Mouse (Mus musculus) liver, embryonic 11.5 days (tissue): ENCODE measurements around the gene Ap1m2. TPM values are rescaled to one million over a fixed set of nuclear protein-coding genes. Genes with fewer than 3 reads are reported as not detected.

Source experiments
- ATAC-seq: fragments of 200-750 bp; cut with Nextera tagmentation; replicated peaks from 2 replicates; pipeline ENCODE4 v1.8.0; 2017; ENCODE audit warnings: moderate number of reproducible peaks, mild to moderate bottlenecking, moderate TSS enrichment, moderate library complexity; ENCODE audit not compliant: low FRiP score
- DNase-seq: peaks from one replicate; pipeline ENCODE4 v3.0.0-alpha.2; 2017; ENCODE audit warnings: low spot score
- H3K27ac ChIP-seq: fragments of 300-500 bp; sonication (generic); 2 replicates; pipeline ENCODE4 v1.5.1; 2014; ENCODE audit warnings: mild to moderate bottlenecking, low read depth, low read length, control low read depth
- H3K27me3 ChIP-seq: fragments of 300-500 bp; sonication (generic); replicated peaks from 2 replicates; pipeline ENCODE4 v1.6.1; 2014; ENCODE audit warnings: low read length, mixed read lengths; ENCODE audit not compliant: control insufficient read depth, insufficient read depth
- H3K36me3 ChIP-seq: fragments of 300-500 bp; sonication (generic); 2 replicates; pipeline ENCODE4 v1.6.1; 2014; ENCODE audit warnings: mild to moderate bottlenecking, low read length, moderate library complexity, mixed read lengths; ENCODE audit not compliant: control insufficient read depth, insufficient read depth
- H3K4me1 ChIP-seq: fragments of 300-500 bp; sonication (generic); replicated peaks from 2 replicates; pipeline ENCODE4 v1.6.1; 2014; ENCODE audit warnings: low read length, mixed read lengths; ENCODE audit not compliant: control insufficient read depth, insufficient read depth
- H3K4me2 ChIP-seq: fragments of 300-500 bp; sonication (generic); 2 replicates; pipeline ENCODE4 v1.6.1; 2014; ENCODE audit warnings: mild to moderate bottlenecking, control low read depth, moderate library complexity
- H3K4me3 ChIP-seq: fragments of 300-500 bp; sonication (generic); 2 replicates; pipeline ENCODE4 v1.5.1; 2014; ENCODE audit warnings: low read depth, low read length, control low read depth
- H3K9ac ChIP-seq: fragments of 300-500 bp; sonication (generic); 2 replicates; pipeline ENCODE4 v1.6.1; 2014; ENCODE audit warnings: low read depth, low read length, control low read depth
- H3K9me3 ChIP-seq: fragments of 300-500 bp; sonication (generic); 2 replicates; pipeline ENCODE4 v1.6.1; 2016; ENCODE audit warnings: low read length, inconsistent platforms, mixed read lengths; ENCODE audit not compliant: control insufficient read depth
- WGBS: fragments of 180-500 bp; shearing (Covaris S2); extraction: QIAGEN DNeasy Blood & Tissue Kit; methylation state at CpG from one replicate; pipeline ENCODE4 v1.1.7; 2014; 5-methylcytosine and 5-hydroxymethylcytosine counted together
- polyA plus RNA-seq: library from polyadenylated mRNA; unstranded; fragments of >200 nt; fragmentation: Nextera tagmentation; extraction: Ambion mirVana; gene quantifications from 2 replicates; pipeline ENCODE4 v1.2.1, GENCODE M21; 2014

Gene Ap1m2
- polyA plus RNA-seq, 1 experiment from 2014 or later = 1.6 TPM

GRCm38 (mm10) chr9:21346627-21347365, 34.7 kb upstream of the Ap1m2 start:
- no peaks in the 10 kb centered on the region for H3K4me1 ChIP-seq
- no peaks in the 10 kb centered on the region for H3K27me3 ChIP-seq
- H3K9me3 ChIP-seq = no peaks in the 10 kb centered on the region
- no peak overlapping the region for H3K4me3 ChIP-seq
- DNase-seq = no peak
- H3K9ac ChIP-seq = no peak overlapping the region
- H3K36me3 ChIP-seq = peaks cover 28% of the 10 kb centered on the region
- WGBS = 82% methylated on average over 16 of the region's 16 CpGs
- ATAC-seq = no peak
- no peak overlapping the region for H3K27ac ChIP-seq
- H3K4me2 ChIP-seq = no peak overlapping the region

DNA sequence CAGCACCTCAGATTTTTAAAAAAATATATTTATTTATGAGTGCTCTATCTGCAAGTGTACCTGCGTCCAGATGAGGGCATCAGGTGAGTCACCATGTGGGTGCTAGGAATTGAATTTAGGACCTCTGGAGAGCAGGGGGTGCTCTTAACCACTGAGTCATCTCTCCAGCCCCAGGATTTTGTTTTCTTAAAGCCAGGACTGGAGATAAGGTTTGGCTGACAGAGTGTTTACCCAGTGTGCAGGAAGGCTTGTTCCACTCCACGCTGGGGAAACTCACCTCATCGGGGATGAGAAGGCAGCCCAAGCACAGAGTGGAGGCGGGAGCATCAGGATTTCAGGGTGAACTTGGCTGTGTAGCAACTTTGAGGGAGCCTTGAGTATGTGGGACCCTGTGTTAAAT, 28.3 kb upstream of the Ap1m2 start:
- 70% methylated on average over 4 of the region's 4 CpGs for WGBS

DNA sequence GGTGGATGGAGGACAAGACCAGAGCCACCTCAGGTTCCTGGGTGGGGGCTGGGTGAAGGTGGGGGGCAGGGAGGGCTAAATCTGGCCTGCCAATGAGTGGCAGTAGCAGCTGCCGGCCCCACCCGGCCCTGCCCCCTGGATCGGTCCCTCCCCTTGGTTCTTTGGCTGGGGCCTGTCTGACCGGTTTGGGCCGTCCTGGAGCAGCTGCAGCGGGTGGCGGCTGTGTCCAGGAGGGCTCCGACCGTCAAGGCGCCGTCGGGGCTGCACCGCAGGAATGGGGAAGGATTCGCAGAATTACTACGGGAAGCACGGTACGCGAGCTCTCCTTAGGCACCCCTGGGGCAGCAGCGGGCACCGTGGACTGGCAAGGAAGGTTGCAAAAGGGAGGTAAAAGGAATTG, 25.5 kb upstream of the Ap1m2 start:
- Histone ChIP-seq H3K36me3 (peaks cover 5% of the 10 kb centered on the region; the same call in 1 of the 2 replicates), H3K9me3 (no peaks in the 10 kb centered on the region), H3K27ac (no peak overlapping the region), H3K4me3 (no peak overlapping the region), H3K27me3 (no peaks in the 10 kb centered on the region), H3K4me2 (peak overlapping the region; percentile 33), H3K9ac (no peak overlapping the region), H3K4me1 (peaks cover 9% of the 10 kb centered on the region)
- 50% methylated on average over 20 of the region's 20 CpGs for WGBS
- DNase-seq (no peak), ATAC-seq (no peak)

More for the DNA sequence above, 28.3 kb upstream of the Ap1m2 start:
- Histone ChIP-seq H3K4me1 (peaks cover 5% of the 10 kb centered on the region), H3K4me3 (no peak overlapping the region), H3K9me3 (no peaks in the 10 kb centered on the region), H3K9ac (no peak overlapping the region), H3K27ac (no peak overlapping the region), H3K4me2 (no peak overlapping the region), H3K36me3 (peaks cover 8% of the 10 kb centered on the region), H3K27me3 (no peaks in the 10 kb centered on the region)
- no peak for DNase-seq
- ATAC-seq = no peak

DNA sequence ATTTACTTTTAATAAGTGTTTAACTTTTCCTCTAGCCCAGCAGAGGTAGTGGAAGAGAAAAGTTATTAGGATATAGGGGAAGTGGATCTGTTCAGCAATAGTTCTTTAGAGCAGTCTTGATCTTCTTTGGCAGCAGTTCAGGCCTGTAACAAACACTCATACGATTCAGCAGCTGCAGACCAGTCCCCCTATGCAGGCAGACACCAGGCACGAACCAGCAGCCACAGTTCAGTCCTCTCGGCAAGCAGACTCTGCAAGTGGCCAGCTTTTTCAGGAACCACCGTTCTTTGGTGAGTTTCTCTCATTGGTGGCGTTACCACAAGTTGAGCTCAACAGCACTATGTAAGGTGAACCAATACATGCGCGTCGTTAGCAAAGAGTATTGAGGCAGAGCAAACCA, 24.4 kb upstream of the Ap1m2 start:
- no peak overlapping the region for H3K27ac ChIP-seq
- H3K9ac ChIP-seq = no peak overlapping the region
- ATAC-seq (no peak), DNase-seq (no peak)
- no peaks in the 10 kb centered on the region for H3K27me3 ChIP-seq
- H3K4me1 ChIP-seq = peaks cover 18% of the 10 kb centered on the region
- no peak overlapping the region for H3K4me2 ChIP-seq
- H3K36me3 ChIP-seq = peaks cover 3% of the 10 kb centered on the region; the same call in 1 of the 2 replicates
- no peaks in the 10 kb centered on the region for H3K9me3 ChIP-seq
- 84% methylated on average over 8 of the region's 8 CpGs for WGBS
- H3K4me3 ChIP-seq = no peak overlapping the region

- no peaks in the 10 kb centered on the region for H3K9me3 ChIP-seq
- H3K9ac ChIP-seq = no peak overlapping the region
- H3K4me1 ChIP-seq = peaks cover 21% of the 10 kb centered on the region
- no peak for DNase-seq
- no peaks in the 10 kb centered on the region for H3K27me3 ChIP-seq
- no peak for ATAC-seq
- H3K36me3 ChIP-seq = peaks cover 3% of the 10 kb centered on the region; the same call in 1 of the 2 replicates
- H3K4me2 ChIP-seq = no peak overlapping the region
- H3K4me3 ChIP-seq = no peak overlapping the region
- no peak overlapping the region for H3K27ac ChIP-seq
- WGBS = 85% methylated on average over 4 of the region's 4 CpGs
These were observed 23.3 kb upstream of the Ap1m2 start for GRCm38 (mm10) chr9:21335391-21335790.

GRCm38 (mm10) chr9:21334747-21335146, 22.6 kb upstream of the Ap1m2 start:
- Histone ChIP-seq H3K27me3 (no peaks in the 10 kb centered on the region), H3K9me3 (no peaks in the 10 kb centered on the region), H3K36me3 (peaks cover 3% of the 10 kb centered on the region; the same call in 1 of the 2 replicates), H3K4me2 (no peak overlapping the region), H3K4me1 (peaks cover 23% of the 10 kb centered on the region), H3K4me3 (no peak overlapping the region), H3K27ac (no peak overlapping the region), H3K9ac (no peak overlapping the region)
- DNase-seq (no peak), ATAC-seq (no peak)

- H3K27ac ChIP-seq = no peak overlapping the region
- peaks cover 3% of the 10 kb centered on the region; the same call in 1 of the 2 replicates for H3K36me3 ChIP-seq
- H3K4me1 ChIP-seq = peaks cover 30% of the 10 kb centered on the region
- no peak overlapping the region for H3K9ac ChIP-seq
- H3K9me3 ChIP-seq = no peaks in the 10 kb centered on the region
- H3K4me3 ChIP-seq = no peak overlapping the region
- ATAC-seq (no peak), DNase-seq (no peak)
- no peak overlapping the region for H3K4me2 ChIP-seq
- WGBS = 74% methylated on average over 1 of the region's 1 CpGs
- H3K27me3 ChIP-seq = no peaks in the 10 kb centered on the region
These were observed 21.4 kb upstream of the Ap1m2 start for GRCm38 (mm10) chr9:21333523-21333922.

DNA sequence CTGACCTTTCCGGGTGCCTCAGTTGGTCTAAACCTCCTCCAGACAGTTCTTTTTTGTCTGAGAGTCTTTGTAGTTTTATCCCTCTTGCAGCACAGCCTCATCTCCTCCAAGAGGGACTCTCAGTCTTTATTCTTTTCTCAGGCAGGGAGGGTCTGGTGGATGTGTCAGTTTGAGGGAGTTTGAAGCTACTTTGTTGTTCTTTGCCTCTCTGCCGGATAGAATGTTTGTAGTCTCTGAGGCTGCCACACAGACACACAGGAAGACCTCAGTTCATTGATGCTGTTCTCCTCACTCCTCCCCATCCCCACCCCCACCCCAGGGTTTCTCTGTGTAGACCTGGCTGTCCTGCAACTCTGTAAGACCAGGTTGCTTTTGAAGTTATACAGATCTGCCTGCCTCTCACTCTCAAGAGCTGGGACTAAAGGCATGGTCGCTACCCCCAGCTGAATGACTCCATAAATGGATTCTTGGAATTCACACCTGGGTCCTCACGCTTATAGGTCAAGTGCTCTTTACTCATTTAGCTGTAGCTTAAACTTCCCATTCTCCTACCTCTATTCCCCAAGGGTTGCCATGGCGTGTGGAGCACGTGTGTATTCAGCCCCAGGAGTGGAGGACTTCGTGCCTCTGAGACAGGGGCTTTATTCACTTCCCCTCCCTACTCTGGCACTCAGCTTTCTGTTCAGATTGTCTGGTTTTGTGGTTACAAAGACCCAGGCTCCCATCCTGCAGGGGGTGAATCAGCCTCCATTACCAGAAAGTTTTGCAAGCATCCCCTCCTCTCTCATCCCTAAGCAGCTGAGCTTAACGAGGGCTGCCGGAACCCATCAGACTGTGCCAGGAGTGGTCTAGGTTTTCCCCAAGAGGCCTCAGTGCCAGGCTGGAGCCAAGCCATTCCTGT, 20.3 kb upstream of the Ap1m2 start:
- ATAC-seq (no peak), DNase-seq (no peak)
- H3K36me3 ChIP-seq = peaks cover 3% of the 10 kb centered on the region; the same call in 1 of the 2 replicates
- H3K4me1 ChIP-seq = peaks cover 26% of the 10 kb centered on the region
- no peak overlapping the region; the same call in 1 of the 2 replicates for H3K4me2 ChIP-seq
- H3K4me3 ChIP-seq = no peak overlapping the region
- no peak overlapping the region for H3K9ac ChIP-seq
- H3K9me3 ChIP-seq = no peaks in the 10 kb centered on the region
- H3K27ac ChIP-seq = peak overlapping the region; percentile 38
- WGBS = 42% methylated on average over 9 of the region's 9 CpGs
- no peaks in the 10 kb centered on the region for H3K27me3 ChIP-seq
